Mouse (Mus musculus) frontal cortex, adult (tissue): ENCODE results near the gene Cd3eap.

Experiments used
- ATAC-seq: cut with Nextera tagmentation; 2 replicates; pipeline ENCODE4 v1.9.2; 2017; ENCODE audit warnings: mild to moderate bottlenecking, moderate library complexity, mixed read lengths; ENCODE audit not compliant: low TSS enrichment

Gene Cd3eap

DNA sequence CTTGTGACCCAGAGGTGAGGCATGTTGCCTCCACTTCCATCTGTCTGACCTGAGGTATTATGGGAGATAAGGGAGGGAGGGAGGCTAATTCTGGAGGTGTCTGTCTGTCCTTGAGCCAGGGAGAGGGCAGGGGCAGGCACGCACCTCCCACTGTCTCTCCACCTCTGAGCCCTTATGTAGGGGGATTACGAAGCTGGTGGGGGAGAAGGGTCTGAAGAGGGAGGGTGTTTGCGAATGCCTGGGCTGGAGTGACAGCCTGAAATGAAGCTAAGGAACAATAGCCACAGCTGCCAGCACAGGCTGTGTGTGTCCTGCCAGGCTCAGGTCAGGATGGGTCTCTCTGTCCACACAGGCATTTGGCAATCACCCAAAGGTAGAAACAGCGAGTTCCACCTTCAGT, 3.0 kb upstream of the Cd3eap start:
- no peak for ATAC-seq

DNA sequence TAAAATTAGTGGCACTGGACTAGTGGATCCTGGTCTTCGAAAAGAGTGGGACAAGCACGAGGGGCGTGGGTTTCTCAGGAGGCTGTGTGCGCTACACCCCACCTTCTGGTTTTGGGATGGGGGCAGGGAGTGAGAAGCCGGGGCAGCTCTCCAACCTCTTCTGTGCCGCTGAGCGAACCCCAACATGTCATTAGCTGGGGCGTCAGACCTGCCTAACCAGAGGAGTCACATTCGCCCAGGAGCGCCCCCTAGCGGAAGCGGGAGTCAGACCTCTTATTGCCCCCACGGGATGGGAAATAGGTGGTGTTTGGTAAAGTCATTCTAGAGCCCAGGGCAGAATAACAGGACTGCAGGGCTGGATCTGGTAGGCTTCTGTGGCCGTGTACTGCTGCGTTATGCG, 2.4 kb upstream of the Cd3eap start:
- no peak for ATAC-seq

DNA sequence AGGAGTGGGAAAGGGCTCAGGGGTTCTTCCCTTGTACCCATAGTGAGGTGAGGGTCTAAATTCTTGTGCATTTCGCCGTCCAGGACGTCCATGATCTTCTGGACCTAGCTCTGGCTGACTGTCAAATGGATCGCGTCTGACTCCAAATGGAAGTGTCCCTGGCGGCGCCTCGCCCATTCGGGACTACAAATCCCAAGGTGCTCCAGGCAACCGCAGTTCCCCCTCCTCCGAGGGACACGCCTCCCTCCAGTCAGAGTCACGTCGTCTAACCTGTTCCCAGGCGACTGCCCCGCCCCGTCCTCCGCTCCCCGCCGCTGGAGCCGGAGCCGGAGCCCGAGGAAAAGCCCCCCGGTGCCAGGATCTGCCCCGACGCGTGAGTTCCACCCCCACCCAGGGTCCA, 1.7 kb upstream of the Cd3eap start:
- ATAC-seq, result peak; percentile 72

DNA sequence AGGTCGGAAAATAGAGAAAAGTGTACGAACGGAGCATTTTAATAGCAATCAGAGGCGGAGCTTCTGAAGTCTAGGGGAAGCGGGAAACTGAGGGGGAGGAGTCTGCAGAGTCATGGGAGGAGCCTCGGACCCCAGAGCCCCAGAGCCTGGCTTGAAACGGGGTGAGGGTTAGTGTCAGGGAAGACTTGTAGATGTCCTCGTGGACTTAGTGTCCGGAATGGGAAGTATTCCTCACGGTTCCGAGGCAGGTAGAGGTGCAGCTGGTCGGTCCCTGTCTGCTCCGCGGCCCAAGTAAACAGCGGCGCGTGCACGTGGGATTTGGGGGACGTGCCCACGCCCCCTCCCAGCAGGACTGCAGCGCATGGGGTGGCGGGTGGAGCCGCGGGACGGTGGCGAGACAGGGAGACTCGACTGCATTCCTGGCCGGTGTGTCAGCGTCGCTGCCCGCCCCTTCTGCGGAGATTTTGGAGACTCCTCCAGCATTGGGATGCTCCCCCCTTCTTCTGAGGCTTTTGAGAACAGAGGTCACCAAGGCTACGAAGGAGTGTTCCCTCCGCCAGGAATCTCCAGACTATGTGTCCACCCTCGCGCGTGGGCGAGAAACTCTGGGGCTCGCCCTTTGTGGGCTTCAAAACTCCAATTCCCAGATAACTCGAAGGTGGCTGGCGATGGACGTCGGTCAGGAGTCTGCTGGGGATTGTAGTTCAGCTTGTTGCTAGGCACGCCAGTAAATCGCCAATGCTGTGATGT, 784 bp upstream of the Cd3eap start:
- ATAC-seq, result peak; percentile 28

DNA sequence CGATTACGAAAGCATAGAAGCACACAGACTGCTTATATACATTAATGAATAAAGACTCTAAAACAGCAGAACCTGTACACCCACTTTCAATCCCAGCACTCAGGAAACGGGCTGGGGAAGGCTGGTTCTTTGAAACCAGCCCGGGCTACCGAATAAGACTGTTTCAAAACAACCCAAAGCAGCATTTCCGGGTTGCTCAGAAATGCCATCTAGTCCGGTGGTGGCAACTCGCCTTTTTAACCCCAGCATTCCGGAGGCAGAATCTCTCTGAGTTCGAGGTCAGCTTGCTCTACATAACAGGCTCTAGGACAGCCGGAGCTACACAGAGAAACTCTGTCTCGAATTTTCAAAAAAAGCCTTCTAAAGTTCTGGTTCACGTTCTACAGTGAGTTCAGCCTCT, 649 bp downstream of the Cd3eap start:
- no peak for ATAC-seq

DNA sequence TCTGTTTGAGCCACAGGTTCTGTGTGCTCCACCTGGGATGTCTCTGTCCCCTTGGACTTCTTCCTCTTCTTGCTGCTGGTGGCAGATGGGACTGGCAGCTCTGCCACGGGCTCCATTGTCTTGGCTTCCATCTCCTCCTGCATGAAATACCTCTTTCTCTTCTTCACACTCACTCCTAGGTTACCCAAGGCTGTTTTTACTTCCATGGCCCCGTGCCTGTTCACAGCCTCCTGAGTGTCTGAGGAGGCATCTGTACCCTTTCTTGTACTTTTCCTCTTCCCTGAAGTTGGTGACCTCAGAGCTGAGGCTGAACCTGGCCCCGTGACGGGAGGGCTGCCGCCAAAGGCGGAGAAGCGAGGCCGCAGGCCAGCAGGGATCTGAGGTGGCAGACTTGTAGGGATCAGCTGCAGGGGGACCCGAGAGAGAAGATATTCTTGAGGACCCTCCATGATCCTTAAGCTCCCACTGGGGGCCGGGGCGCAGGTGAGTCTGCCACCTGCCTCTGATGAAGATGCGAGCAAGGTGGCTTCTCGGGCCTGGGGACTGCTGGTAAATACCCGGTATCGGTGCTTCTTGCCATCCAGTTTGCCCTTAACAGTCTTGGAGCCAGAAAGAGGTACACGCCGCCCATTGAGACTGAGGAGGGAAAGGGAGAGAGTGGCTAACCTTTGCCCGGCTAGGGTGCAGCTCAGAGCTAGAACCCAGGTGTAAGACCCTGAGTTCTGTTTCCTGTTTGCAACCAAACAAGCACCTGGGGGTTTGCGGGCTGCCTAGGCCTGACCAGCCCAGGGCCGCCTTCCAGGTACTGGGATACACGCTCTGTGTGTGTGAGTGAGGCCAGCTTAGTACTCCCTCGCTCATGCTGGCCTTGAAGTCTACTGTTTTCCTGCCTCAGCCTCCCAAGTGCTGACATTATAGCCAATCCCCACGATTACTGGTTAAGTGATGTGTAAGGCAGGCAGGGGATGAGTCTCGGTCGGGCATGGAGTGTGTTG, 1.6 kb downstream of the Cd3eap start:
- ATAC-seq, result no peak

DNA sequence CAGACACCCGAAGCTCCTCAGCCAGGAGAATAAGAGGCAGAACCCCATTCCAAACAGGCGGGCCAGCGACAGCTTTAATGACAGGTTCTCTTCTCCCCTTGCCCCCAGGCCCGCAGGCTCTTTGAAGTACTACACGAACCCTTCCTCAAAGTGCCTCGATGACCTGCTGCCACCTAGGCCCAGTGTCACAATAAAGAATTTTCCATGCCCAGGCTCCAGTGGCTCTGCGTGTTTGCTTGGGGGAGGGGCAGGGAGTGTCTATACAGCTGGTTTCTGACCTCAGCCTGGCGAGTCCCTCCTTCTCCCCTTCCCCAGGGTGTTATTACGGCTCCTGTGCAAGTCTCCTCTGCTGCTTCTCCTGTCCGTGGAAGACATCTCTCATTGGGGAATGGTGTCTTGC, 3.0 kb downstream of the Cd3eap start:
- no peak for ATAC-seq

DNA sequence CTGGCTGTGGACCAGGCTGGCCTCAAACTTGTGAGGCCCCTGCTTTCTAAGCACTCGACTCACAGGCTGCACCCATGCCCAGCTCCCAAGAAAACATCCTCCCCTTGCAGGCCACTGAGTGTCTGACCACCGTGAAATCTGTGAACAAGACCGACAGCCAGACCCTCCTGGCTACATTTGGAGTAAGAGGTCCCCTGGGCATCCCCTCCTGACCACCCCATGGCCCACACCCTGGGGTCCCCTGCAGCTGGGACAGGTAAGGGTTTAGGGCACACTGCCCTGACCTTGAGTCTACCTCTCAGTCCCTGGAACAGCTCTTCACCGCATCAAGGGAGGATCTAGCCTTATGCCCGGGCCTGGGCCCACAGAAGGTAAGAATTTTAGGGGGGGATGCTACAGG, 4.3 kb downstream of the Cd3eap start:
- ATAC-seq, result no peak

DNA sequence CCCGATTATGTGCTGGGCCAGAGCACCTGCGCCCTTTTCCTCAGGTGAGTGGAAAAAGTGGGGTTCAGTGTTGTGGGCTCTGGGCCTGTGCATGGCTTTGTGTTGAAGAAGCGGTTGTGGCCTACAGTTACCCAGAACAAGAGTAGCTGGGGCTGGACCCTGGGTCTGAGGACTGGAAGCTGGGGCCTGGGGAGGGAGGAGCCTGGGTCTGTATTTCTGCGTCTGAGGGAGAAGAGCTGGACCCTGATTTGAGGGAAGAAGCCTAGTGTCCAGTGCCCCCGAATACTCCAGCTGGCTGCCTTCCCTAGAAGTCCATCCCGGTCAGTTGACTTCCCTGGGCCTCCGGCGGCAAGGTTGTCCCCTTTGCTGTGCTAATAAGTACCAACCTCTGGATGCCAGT, 9.1 kb downstream of the Cd3eap start:
- no peak for ATAC-seq

DNA sequence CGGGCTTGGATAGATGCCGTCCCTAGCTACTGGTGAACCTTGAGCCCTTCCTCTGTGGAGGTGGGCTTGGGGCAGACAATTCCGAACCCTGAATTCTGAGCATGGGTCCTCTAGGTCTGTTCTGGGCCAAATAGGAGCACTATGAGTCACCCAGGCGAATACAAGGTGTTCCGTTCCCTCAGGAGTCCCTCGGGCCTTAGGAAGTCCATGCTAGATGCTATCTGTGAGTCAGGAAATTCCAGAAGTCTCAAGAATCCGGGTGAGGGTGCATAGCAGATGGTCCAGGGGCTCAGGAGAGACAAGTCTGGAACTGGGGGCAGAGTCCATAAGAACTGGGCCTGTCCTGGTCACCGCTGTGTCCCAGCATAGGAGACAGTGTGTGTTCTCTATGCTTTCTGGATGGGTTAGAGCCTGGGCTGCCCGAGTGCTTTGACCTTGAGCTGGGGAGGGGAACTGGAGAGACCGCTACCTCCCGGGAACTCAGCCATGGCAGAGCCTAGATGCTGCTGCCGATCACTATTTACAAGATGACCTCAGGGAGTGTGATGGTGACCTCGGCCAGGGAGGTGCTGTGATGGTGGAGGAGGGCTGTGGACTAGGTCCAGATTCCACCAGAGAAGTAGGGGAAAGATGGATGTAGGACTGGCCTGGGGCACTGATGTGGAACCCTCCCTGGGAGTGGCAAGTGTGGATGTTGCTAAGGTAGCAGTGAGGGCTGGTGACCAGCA, 9.9 kb downstream of the Cd3eap start:
- ATAC-seq, result no peak

DNA sequence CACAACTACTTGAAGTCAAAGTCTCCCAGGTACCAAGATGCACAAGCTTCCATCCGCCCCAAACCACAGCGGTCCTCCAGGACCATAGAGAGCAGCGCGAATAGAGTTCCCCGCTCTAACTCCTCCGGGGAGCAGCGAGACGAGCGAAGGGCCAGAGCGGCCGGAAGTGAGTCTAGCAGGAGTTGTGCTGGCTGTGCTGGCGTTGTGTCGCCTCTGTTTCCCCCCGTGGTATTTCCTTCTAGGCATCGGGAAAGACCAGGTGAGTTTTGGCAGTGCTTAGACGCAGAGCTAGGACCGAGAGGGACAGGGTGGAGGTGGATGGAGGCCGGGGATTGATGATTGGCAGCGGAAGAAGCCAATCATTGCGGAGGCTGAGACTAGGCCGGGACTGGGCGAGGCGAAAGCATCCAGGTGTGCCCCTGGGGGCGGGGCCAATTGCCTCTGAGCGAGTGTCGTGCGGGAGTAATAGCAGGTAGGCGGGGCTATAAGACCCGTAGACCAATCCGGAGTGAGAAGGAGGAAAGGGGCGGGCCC, 14.3 kb downstream of the Cd3eap start:
- ATAC-seq, result peak; percentile 75

DNA sequence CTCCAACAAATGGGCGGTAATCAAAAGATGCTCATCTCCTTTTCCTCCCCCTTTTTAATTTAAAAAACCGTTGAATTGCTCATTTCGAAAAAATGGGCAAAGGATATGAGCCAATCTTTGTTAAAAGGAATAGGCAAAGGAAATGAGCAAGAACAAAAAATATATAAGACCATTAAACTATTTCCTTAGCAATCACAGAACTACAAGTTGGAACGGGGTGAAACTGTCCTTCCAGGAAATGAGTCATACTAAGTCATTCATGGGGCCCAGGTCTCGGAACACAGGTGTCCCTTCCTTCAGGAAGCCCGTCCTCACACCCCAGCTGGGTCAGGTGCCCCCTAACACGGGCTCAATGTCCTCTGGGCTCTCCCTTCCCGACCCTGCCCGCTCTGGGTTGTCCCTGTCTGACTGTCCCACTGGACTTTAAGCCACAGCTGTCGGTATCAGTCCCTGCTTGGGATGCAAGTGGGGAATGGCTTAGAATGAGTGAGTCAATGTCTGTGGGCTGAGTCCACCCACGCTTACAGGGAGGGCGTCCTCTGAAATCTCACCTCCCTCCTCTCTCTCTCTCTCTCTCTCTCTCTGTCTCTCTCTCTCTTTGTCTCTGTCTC, 14.9 kb downstream of the Cd3eap start, which contains the start of gene Ercc1:
Ercc1 (plus strand) TSS at position 542 of the 611 bp plus-strand sequence.
- ATAC-seq, result peak; percentile 9; the same call in 1 of the 2 replicates

DNA sequence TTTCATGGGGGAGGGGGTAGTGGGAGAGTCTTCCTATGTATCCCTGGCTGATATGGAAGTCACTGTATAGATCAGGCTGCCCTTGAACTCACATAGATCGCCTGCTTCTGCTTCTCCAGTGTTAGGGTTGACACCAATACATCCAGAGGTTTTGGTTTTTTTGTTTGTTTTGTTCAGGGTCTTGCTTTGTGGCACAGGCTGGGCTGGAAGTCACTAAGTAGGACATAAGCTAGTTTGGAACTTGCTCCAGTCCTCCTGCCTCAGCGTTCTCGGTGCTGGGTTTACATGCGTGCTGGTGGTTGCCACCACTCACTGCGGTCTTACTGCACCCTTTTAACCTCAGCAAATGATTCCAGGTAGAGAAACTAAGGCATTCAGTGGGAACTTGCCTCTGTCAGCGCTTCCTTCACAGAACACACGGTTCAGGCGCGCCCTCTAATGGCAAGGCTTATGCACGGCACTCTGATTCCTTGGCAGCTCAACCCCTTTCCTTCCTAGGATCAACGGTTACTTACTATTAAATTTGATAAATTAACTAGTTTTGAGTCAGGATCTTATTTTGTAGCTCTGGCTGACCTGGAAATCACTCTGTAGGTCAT, 16.0 kb downstream of the Cd3eap start:
- no peak for ATAC-seq

DNA sequence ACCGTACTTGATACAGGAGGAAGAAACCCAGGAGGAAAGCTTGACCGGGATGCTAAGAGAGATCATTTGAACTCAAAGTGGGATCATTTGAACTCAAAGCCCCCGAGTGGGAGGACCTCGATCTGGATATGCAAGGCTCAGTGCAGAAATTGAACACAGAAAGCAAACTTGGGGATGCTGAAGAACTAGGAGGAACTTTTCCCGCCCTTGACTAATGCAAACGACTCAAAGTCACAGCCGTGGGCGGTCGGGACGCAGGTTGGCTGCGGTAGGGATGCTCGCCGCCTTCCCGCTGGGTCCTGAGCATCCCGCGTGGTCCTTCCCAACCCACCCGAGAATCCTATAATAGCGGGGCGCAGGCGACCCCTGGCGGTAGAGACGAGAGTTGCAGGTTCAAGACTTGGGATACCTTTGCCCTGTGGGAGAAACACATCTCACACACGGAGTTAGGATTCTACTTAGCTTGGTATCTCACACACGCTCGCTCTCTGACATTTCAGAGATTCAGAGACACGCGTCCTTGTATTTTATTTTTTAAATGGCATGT, 16.7 kb downstream of the Cd3eap start:
- peak; percentile 22 for ATAC-seq

DNA sequence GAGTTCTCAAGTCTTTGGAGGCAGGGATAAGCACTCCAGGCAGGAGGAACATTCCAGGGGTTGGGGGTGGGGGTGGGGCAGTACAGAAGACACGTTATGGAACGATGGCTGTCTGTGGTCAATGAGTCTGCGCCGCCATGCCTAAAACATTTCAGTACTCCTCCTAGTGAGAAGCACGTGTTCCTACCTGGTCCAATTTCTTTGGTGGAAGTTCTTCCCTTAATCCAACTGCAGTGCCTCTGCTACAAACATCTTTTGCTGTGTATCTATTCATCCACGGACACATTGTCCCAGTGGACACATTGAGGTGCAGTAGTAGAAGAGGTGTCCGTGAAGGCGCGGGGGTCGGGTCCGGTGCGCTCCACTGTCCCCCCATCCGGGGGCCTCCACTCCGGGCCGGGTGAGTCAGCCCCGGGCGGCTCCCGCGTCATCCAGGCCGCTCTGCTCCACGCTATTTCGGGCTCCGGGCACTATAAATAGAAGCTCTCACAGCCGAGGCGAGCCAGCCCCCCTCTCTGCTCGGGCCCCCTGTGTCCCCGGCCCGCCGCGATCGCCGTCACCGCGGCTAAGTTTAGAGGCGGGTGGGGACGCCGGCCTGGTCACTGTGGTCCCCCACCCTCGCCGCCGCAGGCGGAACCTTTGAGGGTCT, 17.4 kb downstream of the Cd3eap start:
- ATAC-seq, result no peak

DNA sequence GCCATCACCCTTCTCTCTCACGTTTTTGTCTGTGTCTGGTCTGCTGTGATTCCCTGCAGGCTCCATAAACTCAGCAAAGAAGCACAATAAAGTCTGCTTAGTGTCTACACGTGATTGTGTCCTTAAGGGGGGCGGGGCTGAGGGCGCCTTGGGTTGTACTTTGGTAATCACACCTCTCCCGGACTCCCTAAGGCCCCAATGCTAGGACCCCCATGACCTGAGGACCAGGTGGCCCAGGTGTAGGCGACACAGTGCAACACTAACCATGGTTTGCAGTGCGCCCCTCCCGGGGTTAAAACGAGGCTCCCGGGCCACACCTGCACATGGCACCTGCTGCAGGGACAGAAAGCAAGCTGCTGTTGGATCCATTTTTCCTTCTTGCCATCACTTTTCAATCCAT, 18.0 kb downstream of the Cd3eap start:
- no peak for ATAC-seq

DNA sequence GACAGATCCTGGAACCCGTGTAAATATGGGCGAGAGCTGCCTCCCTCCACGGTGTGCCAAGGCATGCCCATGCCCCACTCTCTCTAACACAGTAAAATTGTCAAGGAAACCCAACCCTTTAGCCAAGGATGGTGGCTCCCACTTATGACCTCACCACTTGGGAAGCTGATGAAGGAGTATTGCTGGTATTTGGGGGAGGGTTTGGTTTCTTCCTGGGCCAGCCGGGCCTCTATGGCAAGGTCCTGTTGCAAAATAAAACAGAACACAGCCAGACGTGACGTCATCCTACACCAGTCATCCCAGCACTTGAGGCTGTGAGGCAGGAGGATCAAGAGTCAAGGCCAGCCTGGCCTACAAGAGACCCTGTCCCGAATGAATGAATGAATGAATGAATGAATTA, 20.7 kb downstream of the Cd3eap start:
- no peak for ATAC-seq

DNA sequence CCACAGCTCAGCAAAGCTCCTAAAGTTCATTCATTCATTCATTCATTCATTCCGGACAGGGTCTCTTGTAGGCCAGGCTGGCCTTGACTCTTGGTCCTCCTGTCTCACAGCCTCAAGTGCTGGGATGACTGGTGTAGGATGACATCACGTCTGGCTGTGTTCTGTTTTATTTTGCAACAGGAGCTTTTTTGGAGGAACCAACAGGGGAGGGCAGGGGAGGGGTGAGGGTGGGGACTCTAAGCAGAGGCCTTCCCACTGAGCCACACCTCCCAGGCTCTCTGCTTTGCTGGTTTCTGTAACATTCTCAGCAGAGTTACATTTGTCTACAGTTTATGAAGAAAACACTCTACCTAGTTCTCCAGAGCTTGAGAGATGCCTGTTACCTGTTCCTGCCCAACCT, 21.2 kb downstream of the Cd3eap start:
- no peak for ATAC-seq

DNA sequence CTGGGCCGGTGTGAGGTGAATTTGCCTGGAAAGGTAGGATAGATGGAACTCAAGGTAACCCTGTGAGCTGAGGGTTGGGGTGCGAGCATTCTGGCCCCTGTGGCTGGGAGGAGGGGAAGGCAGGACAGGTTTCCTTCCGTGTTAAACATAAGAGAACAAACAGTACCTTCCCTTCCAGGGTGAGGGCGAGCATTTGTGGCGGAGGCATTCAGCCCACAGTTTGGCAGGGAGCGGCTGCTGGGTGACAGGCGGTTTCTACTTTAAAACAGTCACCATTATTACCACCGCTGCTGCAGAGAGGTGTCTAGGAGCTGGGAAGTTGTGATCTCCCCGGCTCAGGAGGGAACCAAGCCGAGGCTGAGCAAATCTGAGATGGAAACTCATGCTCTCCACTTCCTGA, 22.2 kb downstream of the Cd3eap start:
- peak; percentile 32; the same call in 1 of the 2 replicates for ATAC-seq

DNA sequence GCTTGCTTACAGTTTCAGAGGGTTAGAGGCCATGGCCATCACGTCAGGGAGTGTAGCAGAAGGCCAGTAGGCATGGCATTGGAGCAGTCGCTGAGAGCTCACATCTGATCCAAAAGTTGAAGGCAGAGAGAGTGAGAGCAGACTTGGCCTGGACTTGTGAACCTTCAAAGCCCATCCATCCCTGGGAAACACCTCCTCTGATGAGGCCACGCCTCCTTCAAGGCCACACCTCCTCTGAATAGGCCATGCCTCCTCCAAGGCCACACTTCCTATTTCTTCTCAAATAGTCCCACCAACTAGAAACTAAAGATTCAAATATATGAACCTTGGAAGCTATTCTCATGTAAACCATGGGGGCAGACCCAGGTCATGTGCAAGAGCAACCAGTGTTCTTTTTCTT, 23.7 kb downstream of the Cd3eap start:
- no peak for ATAC-seq
